Mouse (Mus musculus): ENCODE data around the gene Plch2. TPM values are rescaled to one million over a fixed set of nuclear protein-coding genes. Genes with fewer than 3 reads are reported as not detected.
A peak's percentile ranks its signal among the peaks of the same experiment; 100 is the strongest.

Plch2 gene
- polyA plus RNA-seq, 1 experiment from 2014 or later, result 11.1 TPM

DNA sequence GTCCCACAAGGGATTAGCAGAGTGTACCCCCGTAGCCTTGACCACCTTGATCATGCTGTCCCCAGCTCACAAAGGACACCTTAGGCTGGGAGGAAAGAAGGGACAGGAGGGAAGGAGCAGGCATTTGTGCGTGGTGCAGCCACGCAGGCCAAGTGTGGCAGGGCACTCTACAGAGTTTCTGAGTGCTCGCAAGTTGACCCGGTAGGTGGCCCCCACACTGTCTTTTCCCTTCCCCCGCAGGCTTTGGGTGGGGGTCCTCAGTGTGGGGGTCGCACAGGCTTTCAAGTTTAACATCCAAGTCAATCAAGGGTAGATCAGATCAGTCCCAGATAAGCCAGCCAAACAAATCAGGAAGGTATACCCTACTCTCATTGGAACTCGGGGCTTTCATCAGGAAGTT, 38.5 kb downstream of the Plch2 start:
- Histone ChIP-seq H3K27ac (no peak overlapping the region), H3K4me1 (peaks cover 25% of the 10 kb centered on the region), H3K27me3 (no peaks in the 10 kb centered on the region), H3K4me2 (no peak overlapping the region), H3K9ac (no peak overlapping the region), H3K36me3 (no peaks in the 10 kb centered on the region), H3K4me3 (no peak overlapping the region), H3K9me3 (no peaks in the 10 kb centered on the region)
- WGBS, result 62% methylated on average over 8 of the region's 8 CpGs
- ATAC-seq (ENCODE audit: borderline replicate concordance, extremely low read depth, low FRiP score, low TSS enrichment), result no peak

DNA sequence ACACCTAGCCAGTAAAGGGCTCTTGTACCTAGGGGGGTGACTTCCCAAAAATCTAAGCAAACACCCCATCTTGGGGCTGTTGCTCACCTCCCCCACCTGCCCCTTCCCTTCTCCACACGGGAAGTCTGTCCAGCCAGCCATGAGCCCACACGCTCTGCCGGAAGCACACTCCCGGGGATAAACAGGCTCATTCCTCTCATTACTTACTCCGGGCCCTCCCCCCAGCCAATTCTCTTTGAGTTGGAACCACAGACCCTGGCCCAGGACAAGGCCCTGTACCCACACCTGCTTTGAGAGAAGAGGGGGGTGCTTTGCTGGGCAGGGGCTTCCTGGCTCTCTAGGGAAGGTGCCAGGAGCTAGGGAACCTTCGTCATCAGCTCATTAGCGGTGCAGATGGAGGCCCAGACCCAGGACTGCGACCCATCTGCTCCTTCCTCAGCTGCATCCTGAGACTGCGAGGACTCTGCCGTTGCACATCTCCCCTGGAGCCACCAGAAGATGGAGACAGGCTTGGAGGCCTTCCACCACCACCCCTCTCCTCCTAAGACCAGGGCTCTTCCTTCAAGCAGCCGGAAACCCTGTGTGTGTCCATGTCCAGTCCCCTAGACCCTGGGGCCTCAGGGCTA, 39.2 kb downstream of the Plch2 start:
- Histone ChIP-seq H3K4me1 (peaks cover 25% of the 10 kb centered on the region), H3K27me3 (no peaks in the 10 kb centered on the region), H3K4me2 (no peak overlapping the region), H3K9ac (no peak overlapping the region), H3K36me3 (no peaks in the 10 kb centered on the region), H3K9me3 (no peaks in the 10 kb centered on the region), H3K27ac (no peak overlapping the region), H3K4me3 (no peak overlapping the region)
- no peak for ATAC-seq (ENCODE audit: borderline replicate concordance, extremely low read depth, low FRiP score, low TSS enrichment)
- 68% methylated on average over 11 of the region's 11 CpGs for WGBS

DNA sequence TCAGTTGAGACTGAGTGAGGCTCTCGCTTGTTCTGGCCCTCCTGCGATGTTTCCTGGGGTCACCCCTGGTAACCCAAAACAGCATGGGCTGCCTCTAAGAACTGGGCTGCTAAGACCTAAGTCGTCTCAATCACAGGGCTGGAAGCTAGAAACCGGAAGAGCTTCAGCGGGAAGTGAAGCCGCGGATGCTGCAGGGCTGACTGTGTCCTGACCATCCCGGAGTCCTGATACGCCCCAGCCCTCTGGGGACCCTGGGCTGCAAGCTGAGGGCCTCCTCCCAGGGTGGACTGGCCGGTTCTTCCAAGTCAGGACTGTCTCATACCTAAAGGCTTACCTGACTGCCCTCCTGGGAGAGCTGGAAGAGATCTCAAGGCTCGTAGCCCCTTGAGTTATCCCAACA, 39.8 kb downstream of the Plch2 start:
- Histone ChIP-seq H3K4me3 (no peak overlapping the region), H3K4me1 (peaks cover 25% of the 10 kb centered on the region), H3K4me2 (no peak overlapping the region), H3K9ac (no peak overlapping the region), H3K9me3 (no peaks in the 10 kb centered on the region), H3K36me3 (no peaks in the 10 kb centered on the region), H3K27me3 (no peaks in the 10 kb centered on the region), H3K27ac (no peak overlapping the region)
- WGBS, result 63% methylated on average over 11 of the region's 11 CpGs
- ATAC-seq (ENCODE audit: borderline replicate concordance, extremely low read depth, low FRiP score, low TSS enrichment), result no peak

DNA sequence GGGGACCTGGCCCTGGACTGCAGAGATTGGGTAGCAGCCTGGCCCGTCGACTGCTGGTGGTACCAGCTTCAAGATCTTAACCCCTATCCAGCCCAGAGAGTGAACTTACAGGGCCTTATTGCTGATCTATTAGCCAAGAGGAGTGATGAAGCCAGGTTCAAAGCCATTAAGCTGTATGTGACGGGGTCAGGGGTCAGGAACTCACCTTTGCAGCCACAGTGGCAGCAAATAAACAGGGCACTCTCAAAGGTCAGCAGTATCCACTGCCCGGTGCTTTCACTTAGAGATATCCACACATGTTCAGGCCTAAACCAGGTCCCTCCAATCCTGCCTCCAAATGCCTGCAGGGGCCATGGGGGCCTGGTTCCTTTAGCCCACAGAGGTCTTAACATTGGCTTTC, 41.0 kb downstream of the Plch2 start:
- no peak overlapping the region for H3K27ac ChIP-seq
- no peak for ATAC-seq (ENCODE audit: borderline replicate concordance, extremely low read depth, low FRiP score, low TSS enrichment)
- H3K4me2 ChIP-seq, result no peak overlapping the region
- no peaks in the 10 kb centered on the region for H3K36me3 ChIP-seq
- peaks cover 21% of the 10 kb centered on the region for H3K4me1 ChIP-seq
- no peaks in the 10 kb centered on the region for H3K27me3 ChIP-seq
- H3K4me3 ChIP-seq, result no peak overlapping the region
- 46% methylated on average over 4 of the region's 4 CpGs for WGBS
- no peaks in the 10 kb centered on the region for H3K9me3 ChIP-seq
- H3K9ac ChIP-seq, result no peak overlapping the region

DNA sequence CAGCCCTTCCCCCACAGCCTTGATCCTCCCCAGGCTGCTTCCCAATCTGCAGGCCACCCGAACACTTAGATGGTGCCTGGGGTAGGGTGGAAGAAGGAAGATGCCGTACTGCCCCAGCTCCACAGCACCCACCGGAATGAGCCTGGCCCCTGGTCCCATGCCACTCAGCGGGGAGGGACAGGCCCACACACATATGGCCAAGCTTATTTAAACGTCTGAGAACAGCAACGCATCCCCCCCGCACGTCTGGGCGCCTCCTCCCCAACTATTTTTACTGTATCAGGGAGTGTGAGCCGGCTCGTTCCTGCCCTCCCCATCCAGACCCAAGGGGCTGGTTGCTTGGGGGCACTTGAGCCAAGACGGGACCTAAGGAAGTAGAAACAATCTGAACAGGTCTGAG, 41.8 kb downstream of the Plch2 start:
- Histone ChIP-seq H3K9ac (no peak overlapping the region), H3K9me3 (no peaks in the 10 kb centered on the region), H3K27ac (no peak overlapping the region), H3K27me3 (no peaks in the 10 kb centered on the region), H3K36me3 (no peaks in the 10 kb centered on the region), H3K4me1 (peaks cover 13% of the 10 kb centered on the region), H3K4me3 (no peak overlapping the region), H3K4me2 (no peak overlapping the region)
- ATAC-seq (ENCODE audit: borderline replicate concordance, extremely low read depth, low FRiP score, low TSS enrichment), result no peak
- 63% methylated on average over 12 of the region's 12 CpGs for WGBS

DNA sequence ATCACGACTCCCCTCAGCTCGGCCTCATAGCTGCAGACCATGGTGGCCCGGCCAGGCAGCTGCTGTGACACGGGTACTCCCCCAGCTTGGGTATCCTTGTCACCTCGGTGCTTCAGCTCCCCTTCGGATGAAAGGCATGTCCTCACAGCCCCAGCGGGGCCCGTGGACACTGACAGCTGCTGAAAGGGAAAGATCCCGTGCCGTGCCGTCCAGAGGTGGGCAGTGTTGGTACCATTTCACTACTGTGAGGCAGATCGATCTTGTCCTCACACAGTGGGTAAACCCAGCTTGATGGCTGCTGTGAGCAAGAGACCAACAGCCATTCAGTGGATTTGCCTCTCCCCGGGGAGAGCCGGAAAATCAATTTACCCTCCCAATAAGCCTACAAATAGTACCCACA, 42.3 kb downstream of the Plch2 start:
- Histone ChIP-seq H3K9me3 (no peaks in the 10 kb centered on the region), H3K27me3 (no peaks in the 10 kb centered on the region), H3K4me2 (no peak overlapping the region), H3K27ac (no peak overlapping the region), H3K4me3 (no peak overlapping the region), H3K9ac (no peak overlapping the region), H3K4me1 (peaks cover 9% of the 10 kb centered on the region), H3K36me3 (no peaks in the 10 kb centered on the region)
- WGBS, result 54% methylated on average over 14 of the region's 14 CpGs
- ATAC-seq (ENCODE audit: borderline replicate concordance, extremely low read depth, low FRiP score, low TSS enrichment), result no peak

DNA sequence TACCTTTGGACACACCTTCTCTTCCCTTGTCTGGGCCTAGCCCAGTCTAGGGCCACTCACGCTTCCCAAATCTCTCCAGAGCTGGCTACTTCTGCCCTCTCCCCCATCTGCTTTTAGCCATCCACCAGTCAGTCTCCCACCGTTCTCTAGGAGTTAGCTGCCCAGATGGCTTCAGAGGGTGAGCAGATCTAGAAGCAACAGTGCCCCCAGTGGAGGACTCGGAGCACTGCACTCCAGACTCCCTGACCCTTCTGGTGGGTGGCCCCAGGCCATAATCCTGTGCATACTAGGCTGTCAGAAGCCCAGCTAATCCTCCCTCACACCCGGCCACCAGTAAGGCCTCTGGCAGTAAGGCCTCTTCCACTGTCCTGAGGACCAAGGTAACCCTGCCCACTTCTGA, 43.8 kb downstream of the Plch2 start:
- Histone ChIP-seq H3K27me3 (no peaks in the 10 kb centered on the region), H3K9ac (no peak overlapping the region), H3K9me3 (no peaks in the 10 kb centered on the region), H3K27ac (no peak overlapping the region), H3K4me1 (no peaks in the 10 kb centered on the region), H3K36me3 (no peaks in the 10 kb centered on the region), H3K4me3 (no peak overlapping the region), H3K4me2 (no peak overlapping the region)
- ATAC-seq (ENCODE audit: borderline replicate concordance, extremely low read depth, low FRiP score, low TSS enrichment), result peak; percentile 44
- 4% methylated on average over 4 of the region's 4 CpGs for WGBS

DNA sequence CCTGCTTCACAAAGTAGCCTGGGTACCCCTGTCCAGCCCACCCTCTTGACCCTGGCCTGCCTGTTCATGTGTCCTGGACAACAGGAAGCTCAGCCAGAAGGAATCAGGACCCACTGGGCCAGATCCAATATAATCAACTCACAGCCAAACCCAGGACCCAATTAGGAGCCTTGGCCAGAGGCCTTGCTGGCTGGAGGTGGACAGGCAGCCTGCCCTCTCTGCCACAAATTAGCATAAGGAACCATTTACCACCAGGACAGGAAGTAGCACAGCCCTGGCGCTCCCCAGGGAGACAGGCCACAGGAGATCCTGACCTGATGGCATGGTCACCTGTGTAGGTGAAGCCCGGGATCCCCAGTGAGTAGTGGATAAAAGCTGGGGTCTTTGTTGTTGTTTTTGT, 44.5 kb downstream of the Plch2 start:
- Histone ChIP-seq H3K4me3 (no peak overlapping the region), H3K27ac (no peak overlapping the region), H3K4me2 (no peak overlapping the region), H3K9ac (no peak overlapping the region), H3K27me3 (no peaks in the 10 kb centered on the region), H3K36me3 (no peaks in the 10 kb centered on the region), H3K4me1 (no peaks in the 10 kb centered on the region), H3K9me3 (no peaks in the 10 kb centered on the region)
- no peak for ATAC-seq (ENCODE audit: borderline replicate concordance, extremely low read depth, low FRiP score, low TSS enrichment)
- 65% methylated on average over 2 of the region's 2 CpGs for WGBS

DNA sequence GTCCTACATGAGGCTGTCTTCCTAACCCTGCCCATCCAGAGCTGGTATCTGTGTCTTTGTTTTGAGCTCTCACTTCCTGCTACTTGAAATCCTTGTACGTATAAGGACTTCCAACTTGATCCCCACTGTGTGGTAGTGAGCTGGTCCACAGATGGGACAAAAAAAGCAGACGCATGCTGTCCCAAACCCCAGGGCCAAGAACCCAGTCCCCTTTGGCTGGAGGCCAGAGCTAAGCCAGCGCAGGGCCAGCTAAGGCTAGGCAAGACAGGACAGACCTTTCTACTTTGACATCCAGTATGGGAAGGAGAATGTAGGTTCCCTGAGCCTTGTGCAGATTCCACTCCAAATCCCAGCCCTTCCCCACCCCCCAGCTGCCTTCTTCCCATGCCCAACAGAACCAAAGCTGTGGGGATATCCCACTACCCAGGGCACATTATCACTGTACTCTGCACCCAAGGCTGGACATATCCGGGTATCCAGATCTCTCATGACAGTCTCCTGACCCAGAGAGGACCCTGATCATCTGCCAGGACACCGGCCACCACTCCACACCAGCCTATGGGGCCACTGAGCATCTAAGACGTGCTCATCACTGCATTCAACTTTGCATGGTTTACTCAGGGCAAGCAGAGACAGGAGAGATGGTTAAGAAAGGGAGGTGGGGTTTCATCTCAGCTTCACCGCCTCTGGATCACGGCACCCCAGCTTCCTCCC, 45.1 kb downstream of the Plch2 start:
- no peak overlapping the region for H3K9ac ChIP-seq
- no peak overlapping the region for H3K27ac ChIP-seq
- no peak overlapping the region for H3K4me2 ChIP-seq
- no peaks in the 10 kb centered on the region for H3K36me3 ChIP-seq
- 67% methylated on average over 8 of the region's 8 CpGs for WGBS
- no peaks in the 10 kb centered on the region for H3K9me3 ChIP-seq
- no peaks in the 10 kb centered on the region for H3K27me3 ChIP-seq
- no peak overlapping the region for H3K4me3 ChIP-seq
- ATAC-seq (ENCODE audit: borderline replicate concordance, extremely low read depth, low FRiP score, low TSS enrichment), result no peak
- no peaks in the 10 kb centered on the region for H3K4me1 ChIP-seq

DNA sequence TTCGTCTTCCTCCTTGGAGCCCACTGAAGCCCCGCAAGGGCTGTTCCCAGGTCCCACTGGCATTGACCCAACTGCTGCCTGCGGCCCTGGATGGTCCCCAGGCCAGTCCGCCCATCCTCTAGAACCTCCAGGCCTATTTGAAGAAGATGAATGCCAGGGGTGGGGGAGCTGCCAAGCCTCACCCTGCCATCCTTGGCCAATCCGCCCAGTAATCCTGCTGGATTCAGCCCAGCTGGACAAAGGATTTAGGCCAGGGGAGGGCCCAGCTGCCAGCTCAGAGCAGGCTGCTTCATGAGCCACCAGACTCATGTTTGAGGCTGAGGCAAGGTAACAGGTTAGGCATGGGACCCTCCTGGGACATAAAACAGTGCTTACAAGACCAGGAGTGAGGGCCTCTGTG, 45.7 kb downstream of the Plch2 start:
- H3K9me3 ChIP-seq, result no peaks in the 10 kb centered on the region
- H3K27ac ChIP-seq, result no peak overlapping the region
- no peaks in the 10 kb centered on the region for H3K36me3 ChIP-seq
- no peak overlapping the region for H3K4me3 ChIP-seq
- no peak overlapping the region for H3K9ac ChIP-seq
- no peak for ATAC-seq (ENCODE audit: borderline replicate concordance, extremely low read depth, low FRiP score, low TSS enrichment)
- no peak overlapping the region for H3K4me2 ChIP-seq
- WGBS, result 89% methylated on average over 5 of the region's 5 CpGs
- no peaks in the 10 kb centered on the region for H3K27me3 ChIP-seq
- H3K4me1 ChIP-seq, result no peaks in the 10 kb centered on the region

DNA sequence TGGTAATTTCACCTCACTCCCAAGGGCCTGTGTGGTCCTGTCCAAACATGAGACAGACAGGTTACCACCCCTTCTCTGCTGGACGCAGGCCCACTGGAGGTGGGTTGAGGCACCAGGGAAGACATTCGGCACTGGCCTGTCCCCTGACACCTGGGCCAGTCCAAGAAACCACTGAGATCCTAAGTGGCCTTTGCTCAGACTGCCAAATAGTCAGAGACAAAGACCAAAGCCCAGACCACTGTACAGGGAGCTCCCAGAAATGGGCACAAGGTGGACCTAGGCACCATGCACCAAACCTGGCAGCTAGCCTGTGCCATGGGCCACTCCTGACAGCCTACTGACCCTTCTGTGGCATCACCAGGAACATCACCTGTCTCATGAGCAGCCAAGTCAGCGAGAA, 47.4 kb downstream of the Plch2 start:
- H3K4me1 ChIP-seq, result no peaks in the 10 kb centered on the region
- no peak for ATAC-seq (ENCODE audit: borderline replicate concordance, extremely low read depth, low FRiP score, low TSS enrichment)
- H3K27ac ChIP-seq, result no peak overlapping the region
- no peaks in the 10 kb centered on the region for H3K9me3 ChIP-seq
- 76% methylated on average over 3 of the region's 3 CpGs for WGBS
- no peak overlapping the region for H3K4me2 ChIP-seq
- no peak overlapping the region for H3K9ac ChIP-seq
- no peak overlapping the region for H3K4me3 ChIP-seq
- no peaks in the 10 kb centered on the region for H3K27me3 ChIP-seq
- no peaks in the 10 kb centered on the region for H3K36me3 ChIP-seq

DNA sequence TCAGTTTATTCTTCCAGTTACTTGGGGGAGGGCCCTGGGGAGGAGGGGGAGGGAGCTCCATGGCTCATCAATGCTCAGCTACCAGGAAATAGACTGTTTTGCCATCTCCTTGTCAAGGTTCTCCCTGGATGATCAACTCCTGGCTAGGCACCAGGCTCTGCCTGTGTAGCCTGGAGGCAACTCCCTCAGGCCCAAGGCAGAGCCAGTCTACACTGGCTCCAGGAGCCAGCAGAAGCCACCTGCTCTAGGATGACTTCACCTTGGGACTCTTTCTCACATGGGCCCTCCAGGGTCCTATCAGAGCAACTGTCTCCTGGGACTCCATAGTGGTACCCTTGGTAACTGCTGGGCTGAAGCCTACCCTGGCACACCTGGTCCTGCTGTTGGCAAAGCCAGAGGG, 48.5 kb downstream of the Plch2 start:
- Histone ChIP-seq H3K36me3 (no peaks in the 10 kb centered on the region), H3K4me2 (no peak overlapping the region), H3K9me3 (no peaks in the 10 kb centered on the region), H3K27me3 (no peaks in the 10 kb centered on the region), H3K9ac (no peak overlapping the region), H3K27ac (no peak overlapping the region), H3K4me3 (no peak overlapping the region), H3K4me1 (no peaks in the 10 kb centered on the region)
- no peak for ATAC-seq (ENCODE audit: borderline replicate concordance, extremely low read depth, low FRiP score, low TSS enrichment)

DNA sequence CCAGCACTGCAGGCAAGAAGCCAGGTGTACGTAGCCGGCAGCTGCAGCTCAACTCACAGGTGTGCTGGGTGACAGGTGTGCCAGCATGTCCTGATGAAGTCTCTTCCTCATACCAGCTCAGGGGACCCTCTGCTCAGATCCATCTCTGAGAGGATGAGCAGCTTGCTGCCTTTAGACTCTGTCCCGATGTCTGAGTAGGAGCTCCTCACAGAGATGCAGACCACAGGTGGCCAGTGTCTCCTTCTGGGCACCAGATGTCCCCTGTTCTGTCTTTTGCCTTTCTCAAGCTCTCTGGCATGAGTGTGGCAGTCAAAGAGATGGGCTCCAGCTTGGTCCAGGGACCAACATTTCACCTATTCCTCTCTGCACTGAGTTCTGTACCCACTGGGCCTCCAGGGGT, 48.9 kb downstream of the Plch2 start:
- H3K4me3 ChIP-seq, result no peak overlapping the region
- H3K36me3 ChIP-seq, result no peaks in the 10 kb centered on the region
- no peak overlapping the region for H3K27ac ChIP-seq
- no peak overlapping the region for H3K4me2 ChIP-seq
- no peak overlapping the region for H3K9ac ChIP-seq
- no peaks in the 10 kb centered on the region for H3K27me3 ChIP-seq
- ATAC-seq (ENCODE audit: borderline replicate concordance, extremely low read depth, low FRiP score, low TSS enrichment), result no peak
- 79% methylated on average over 3 of the region's 3 CpGs for WGBS
- H3K9me3 ChIP-seq, result no peaks in the 10 kb centered on the region
- no peaks in the 10 kb centered on the region for H3K4me1 ChIP-seq

Data from lung, embryonic 15.5 days (tissue).